ENCODE assay signal across 12 mouse cellular contexts in the genomic region with DNA sequence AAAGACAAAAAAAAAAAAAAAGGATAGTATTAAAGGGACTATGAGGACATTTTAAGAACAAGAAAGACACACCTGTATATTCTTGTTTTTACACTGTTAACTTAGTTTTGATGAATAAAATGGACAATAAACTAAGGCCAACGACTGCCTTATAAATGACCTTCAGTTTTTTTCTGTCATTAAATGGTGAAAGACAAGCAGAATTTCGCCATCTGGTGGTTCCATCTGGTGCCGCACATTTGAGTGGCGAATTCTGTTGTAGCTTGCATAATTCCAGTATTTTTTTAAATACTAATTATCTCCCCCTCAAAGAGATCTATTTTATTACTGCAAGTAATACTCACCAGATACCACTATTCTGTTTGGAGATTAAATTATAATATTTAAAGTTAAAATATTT.
A peak's percentile ranks its signal among the peaks of the same experiment; 100 is the strongest.
DNase-seq lines count a peak whose midpoint lies in the region; TF ChIP-seq lines count a peak whose summit lies in the region.
"Had no signal": no experiment of that assay in that cellular context is flagged by ENCODE, and none has a peak within 500 bp of the region (broad histone marks: within the 10 kb centered on the region; RNA-seq: fewer than 3 reads in every experiment).

No protein-coding gene starts in this region.

- DNase-seq in adrenal gland, adult (ENCODE audit: inconsistent age in 2 of 2, low spot score in 1 of 2), result peak; percentile 8 to 62
- DNase-seq in adrenal gland, adult 8-10 months, result no peak
- peak; percentile 24 for DNase-seq in layer of hippocampus, adult 11-12 months (ENCODE audit: low spot score)
- no peak for DNase-seq in layer of hippocampus, postnatal 36 days
- DNase-seq in induced T-regulatory cell, adult 2 months (ENCODE audit: low read depth), result peak; percentile 4
- no peak for DNase-seq in cerebellum, adult 18-20 months
- no peak for DNase-seq in left cerebral cortex, adult 11 months (ENCODE audit: low spot score)
- DNase-seq: liver, embryonic 13.5 days; thymus, adult 2 months had no signal

- peak; percentile 60 for TF ChIP-seq CTCF in E14TG2a.4 (conservative IDR thresholded peaks at IDR 0.05; ENCODE audit: low read length)

- no peak overlapping the region for H3K4me3 ChIP-seq in E14TG2a.4 (replicated peaks; ENCODE audit: low read length)
- H3K4me3 ChIP-seq: heart, embryonic 13.5 days; liver, embryonic 13.5 days; neural tube, embryonic 12.5 days had no signal

- H3K4me1 ChIP-seq in E14TG2a.4 (replicated peaks; ENCODE audit: low read depth, low read length), result peaks cover 6% of the 10 kb centered on the region
- H3K4me1 ChIP-seq: heart, embryonic 13.5 days; liver, embryonic 13.5 days; neural tube, embryonic 12.5 days had no signal

- H3K36me3 ChIP-seq in E14TG2a.4 (ENCODE audit: insufficient read depth, low read length), result no peaks in the 10 kb centered on the region
- H3K36me3 ChIP-seq: heart, embryonic 13.5 days; liver, embryonic 13.5 days; neural tube, embryonic 12.5 days had no signal

- H3K9me3 ChIP-seq in E14TG2a.4 (ENCODE audit: low read length), result no peaks in the 10 kb centered on the region
- H3K9me3 ChIP-seq: heart, embryonic 13.5 days; liver, embryonic 13.5 days; neural tube, embryonic 12.5 days had no signal

- no peaks in the 10 kb centered on the region for H3K27me3 ChIP-seq in E14TG2a.4 (ENCODE audit: insufficient read depth, low read length)
- H3K27me3 ChIP-seq: heart, embryonic 13.5 days; liver, embryonic 13.5 days; neural tube, embryonic 12.5 days had no signal

Comparison
In these comparisons a context has a peak if more than half of its experiments do, and no peak if none do; other contexts are left out.
1. DNase-seq: peak in adrenal gland, adult (2 of 2), layer of hippocampus, adult 11-12 months (single experiment) and induced T-regulatory cell, adult 2 months (single experiment); none in adrenal gland, adult 8-10 months (single experiment), layer of hippocampus, postnatal 36 days (0 of 2), cerebellum, adult 18-20 months (0 of 2) and left cerebral cortex, adult 11 months (single experiment).